Mouse (Mus musculus): ENCODE measurements around the gene Csnk1d.

GRCm38 (mm10) chr11:120982459-120982858, 8.7 kb downstream of the Csnk1d start:
- no peak for TF ChIP-seq ZC3H11A (IDR thresholded peaks at IDR 0.05; ENCODE audit: borderline replicate concordance, low read depth, low read length)
- no peak for TF ChIP-seq ZNF384 (IDR thresholded peaks at IDR 0.05; ENCODE audit: low read depth, low read length)
- TF ChIP-seq HCFC1 (IDR thresholded peaks at IDR 0.05; ENCODE audit: borderline replicate concordance, insufficient read depth, low read length), result no peak
- TF ChIP-seq CHD2 (IDR thresholded peaks at IDR 0.05; ENCODE audit: low read depth, low read length), result no peak
- no peak for TF ChIP-seq MAFK (IDR thresholded peaks at IDR 0.05; ENCODE audit: insufficient read depth, low read depth, low read length)
